Mouse (Mus musculus) fat pad, adult 2 months (tissue): ENCODE measurements around the gene Zzz3.

Experiments used
- DNase-seq: peaks from one replicate; pipeline ENCODE4 v3.0.0-alpha.2; 2011; ENCODE audit warnings: low read depth, low spot score; ENCODE audit errors: extremely low read depth

The Zzz3 gene

GRCm38 (mm10) chr3:152465338-152465737 lies 70.1 kb downstream of the Zzz3 start:
- DNase-seq, result no peak

DNA sequence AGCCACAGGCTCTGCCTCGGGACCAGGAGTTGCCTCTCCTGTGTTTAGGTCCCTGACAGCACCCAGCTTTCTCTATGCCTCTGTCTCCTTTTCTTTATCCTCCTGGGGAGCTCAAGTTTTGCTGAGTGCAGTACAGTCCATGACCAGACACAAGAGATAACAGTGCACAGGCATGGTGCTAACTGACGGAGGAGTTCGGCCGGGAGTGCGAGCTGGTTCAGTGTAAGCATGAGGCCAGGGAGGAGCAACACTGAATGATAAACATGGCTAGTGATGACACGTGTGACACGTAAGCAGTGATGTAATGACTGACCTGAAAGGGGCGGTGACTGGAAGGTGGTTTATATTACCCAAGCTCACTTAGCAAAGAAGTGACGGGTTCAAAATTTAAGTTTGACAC lies 71.6 kb downstream of the Zzz3 start:
- DNase-seq, result no peak

GRCm38 (mm10) chr3:152467312-152467711 lies 72.0 kb downstream of the Zzz3 start:
- DNase-seq, result peak; percentile 88

- DNase-seq, result no peak
Measured at GRCm38 (mm10) chr3:152468032-152468431, 72.8 kb downstream of the Zzz3 start.

- DNase-seq, result no peak
Measured at GRCm38 (mm10) chr3:152468569-152469041, 73.3 kb downstream of the Zzz3 start.

- no peak for DNase-seq
Measured at GRCm38 (mm10) chr3:152469423-152470200, 74.3 kb downstream of the Zzz3 start.

DNA sequence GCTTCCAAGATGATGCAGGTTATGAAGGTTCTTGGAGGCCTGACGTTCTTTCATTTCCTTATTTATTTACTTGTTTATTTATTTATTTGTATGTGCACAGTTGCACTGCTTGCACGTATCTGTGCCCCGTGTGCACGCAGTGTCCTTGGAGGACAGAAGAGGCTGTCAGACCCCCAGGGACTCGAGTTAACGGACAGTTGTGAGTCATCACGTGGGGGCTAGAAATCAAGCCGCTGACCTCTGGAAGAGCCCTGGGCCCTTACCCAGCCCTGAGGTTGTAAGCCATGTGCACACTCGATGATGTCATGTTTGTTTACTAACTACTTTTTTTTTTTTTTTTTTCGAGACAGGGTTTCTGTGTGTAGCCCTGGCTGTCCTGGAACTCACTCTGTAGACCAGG lies 75.1 kb downstream of the Zzz3 start:
- DNase-seq, result no peak

DNA sequence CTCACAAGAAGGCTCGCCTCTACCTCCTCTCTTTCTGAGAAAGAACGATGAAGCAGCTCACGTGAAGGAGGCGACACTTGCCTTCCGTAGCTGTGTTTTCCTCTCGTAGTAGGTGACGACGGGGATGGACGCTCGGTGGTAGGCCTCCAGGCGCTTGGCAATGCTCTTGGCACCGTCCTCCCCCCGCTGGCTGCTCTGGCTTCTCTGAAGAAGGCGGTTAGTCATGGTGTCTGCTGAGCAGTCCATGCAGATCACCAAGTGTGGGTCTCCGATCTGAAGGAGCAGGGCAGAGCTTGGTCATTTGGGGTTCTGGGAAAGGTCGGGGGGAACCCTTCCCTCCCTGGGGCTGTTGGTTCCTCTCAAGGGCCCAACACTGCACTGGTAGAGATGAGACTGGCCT lies 77.4 kb downstream of the Zzz3 start:
- no peak for DNase-seq

DNA sequence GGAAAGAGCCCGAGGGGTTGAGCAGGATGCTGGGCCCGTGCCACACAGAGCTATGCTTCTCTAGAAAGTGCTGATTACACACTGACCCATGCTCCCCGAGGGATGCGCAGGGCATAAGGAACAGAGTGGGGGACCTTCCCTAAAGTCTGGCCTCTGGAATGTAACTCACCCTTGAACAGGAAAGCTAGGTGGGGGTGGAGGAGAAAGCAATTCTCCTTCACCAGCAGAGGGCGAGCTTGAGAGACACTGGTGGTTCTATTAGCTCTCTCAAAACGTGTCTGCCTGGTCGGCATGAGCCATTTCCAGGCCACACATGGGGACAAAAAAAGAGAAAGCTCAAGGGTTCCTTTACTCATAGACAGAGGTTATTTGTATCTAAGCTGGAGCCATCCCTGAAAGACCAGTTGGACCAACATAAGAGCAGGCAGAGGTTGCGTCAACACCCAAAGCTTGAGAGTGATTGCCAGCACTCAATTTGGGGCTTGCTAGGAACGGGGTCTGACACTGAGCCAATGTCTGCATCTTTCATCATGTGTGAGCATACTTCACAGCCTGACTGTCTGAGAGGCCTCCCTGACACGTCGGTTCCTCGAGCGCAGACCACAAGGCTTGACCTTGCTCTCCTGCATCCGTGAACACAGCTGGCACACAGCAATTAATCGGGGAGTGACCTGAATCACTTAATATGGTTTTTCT lies 79.5 kb downstream of the Zzz3 start:
- no peak for DNase-seq

DNA sequence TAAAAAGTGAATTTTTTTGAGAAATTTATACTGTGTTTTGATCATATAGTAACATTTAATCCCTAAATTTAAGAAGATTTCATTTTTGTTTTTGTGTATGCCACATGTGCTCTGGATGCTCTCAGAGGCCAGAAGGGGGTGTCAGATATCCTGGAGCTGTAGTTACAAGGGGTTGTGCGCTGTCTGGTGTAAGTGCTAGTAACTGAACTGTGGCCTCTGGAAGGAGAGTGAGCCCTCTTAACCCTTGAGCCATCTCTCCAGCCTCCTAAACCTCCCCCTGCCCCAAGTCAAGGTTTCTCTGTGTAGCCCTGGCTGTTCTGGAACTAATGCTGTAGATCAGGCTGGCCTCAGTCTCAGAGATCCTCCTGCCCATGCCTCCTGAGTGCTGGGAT lies 80.0 kb downstream of the Zzz3 start:
- no peak for DNase-seq

GRCm38 (mm10) chr3:152475894-152476293 lies 80.6 kb downstream of the Zzz3 start:
- DNase-seq, result no peak

GRCm38 (mm10) chr3:152477796-152478527 lies 82.7 kb downstream of the Zzz3 start:
- DNase-seq, result no peak

- no peak for DNase-seq
Measured at GRCm38 (mm10) chr3:152478599-152479435, 83.5 kb downstream of the Zzz3 start.

DNA sequence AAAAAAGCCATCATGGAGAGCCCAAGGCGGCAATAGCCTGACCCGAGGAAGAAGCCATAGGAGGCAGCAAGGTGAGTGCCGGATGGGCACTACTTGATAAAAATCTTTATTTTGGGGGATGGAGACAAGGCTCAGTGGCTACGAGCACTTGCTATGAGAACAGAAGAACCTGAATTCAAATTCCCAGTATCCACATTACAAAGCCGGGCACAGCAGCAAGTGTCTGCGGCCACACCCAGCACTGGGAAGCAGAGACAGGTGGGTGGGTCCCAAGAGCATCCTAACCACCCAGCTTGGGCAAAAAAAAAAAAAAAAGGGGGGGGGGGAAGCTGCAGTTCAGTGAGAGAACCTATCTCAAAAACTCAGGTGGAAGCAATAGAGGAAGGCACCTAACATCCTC lies 85.1 kb downstream of the Zzz3 start:
- no peak for DNase-seq

- no peak for DNase-seq
Measured at GRCm38 (mm10) chr3:152482182-152482581, 86.9 kb downstream of the Zzz3 start.

- DNase-seq, result no peak
Measured at GRCm38 (mm10) chr3:152483800-152484199, 88.5 kb downstream of the Zzz3 start.

DNA sequence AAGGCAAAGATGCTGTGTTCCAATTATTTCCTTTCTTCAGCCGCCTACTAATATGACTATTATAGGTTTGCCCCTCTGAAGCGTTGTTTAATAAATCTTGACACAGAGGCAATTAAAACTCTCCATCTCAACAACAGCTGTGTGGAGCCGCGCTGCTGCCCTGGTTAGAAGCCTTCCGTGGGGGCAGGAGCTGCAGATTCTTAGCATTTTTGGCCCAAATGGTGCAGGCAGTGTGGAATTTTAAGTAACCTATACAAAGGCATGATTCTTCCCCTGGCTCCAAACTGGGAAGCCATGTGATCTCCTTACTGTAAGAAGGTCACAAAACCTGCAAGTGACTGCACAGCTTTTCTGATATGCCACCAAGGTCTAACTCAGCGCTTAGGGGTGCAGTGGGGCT lies 88.9 kb downstream of the Zzz3 start:
- no peak for DNase-seq

- DNase-seq, result no peak
Measured at GRCm38 (mm10) chr3:152488964-152489363, 93.7 kb downstream of the Zzz3 start.

DNA sequence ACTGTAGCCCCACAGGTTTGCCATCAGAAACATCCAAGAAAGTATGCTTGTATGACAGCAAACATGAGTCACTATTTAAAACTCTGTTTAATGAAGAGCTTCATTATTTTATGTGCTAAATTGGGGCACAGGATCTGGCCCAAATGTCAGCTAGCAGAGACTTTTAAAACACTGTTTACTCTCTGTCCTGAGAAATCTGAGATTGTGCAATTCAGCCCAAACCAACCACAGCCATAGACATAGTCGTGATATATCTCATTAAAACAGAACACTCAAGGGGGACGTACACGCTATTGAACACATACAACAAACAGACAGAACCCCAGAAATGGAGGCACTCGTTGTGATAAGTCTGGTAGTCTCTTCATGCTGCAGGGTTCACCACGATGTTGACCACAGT lies 95.2 kb downstream of the Zzz3 start:
- DNase-seq, result no peak

GRCm38 (mm10) chr3:152492241-152492640 lies 97.0 kb downstream of the Zzz3 start:
- no peak for DNase-seq

- no peak for DNase-seq
Measured at GRCm38 (mm10) chr3:152493813-152494212, 98.5 kb downstream of the Zzz3 start.
